Mouse (Mus musculus) intestine, embryonic 16.5 days (tissue): ENCODE data around the gene Crtac1. TPM values are rescaled to one million over a fixed set of nuclear protein-coding genes. Genes with fewer than 3 reads are reported as not detected.

ENCODE experiments used
- ATAC-seq: fragments of 200-750 bp; cut with Nextera tagmentation; 2 replicates; pipeline ENCODE4 v1.8.0; 2017; ENCODE audit warnings: moderate TSS enrichment, moderate library complexity
- H3K27ac ChIP-seq: fragments of 300-500 bp; sonication (generic); 2 replicates; pipeline ENCODE4 v1.5.1; 2014; ENCODE audit warnings: mild to moderate bottlenecking, low read length
- H3K27me3 ChIP-seq: fragments of 300-500 bp; sonication (generic); replicated peaks from 2 replicates; pipeline ENCODE4 v1.6.1; 2014; ENCODE audit warnings: low read length, control low read depth, mixed read lengths; ENCODE audit not compliant: control insufficient read depth, insufficient read depth
- H3K36me3 ChIP-seq: fragments of 300-500 bp; sonication (generic); 2 replicates; pipeline ENCODE4 v1.6.1; 2014; ENCODE audit warnings: low read length, control low read depth; ENCODE audit not compliant: control insufficient read depth, insufficient read depth
- H3K4me1 ChIP-seq: fragments of 300-500 bp; sonication (generic); 2 replicates; pipeline ENCODE4 v1.6.1; 2014; ENCODE audit warnings: low read length, control low read depth, mixed read lengths; ENCODE audit not compliant: control insufficient read depth, insufficient read depth
- H3K4me2 ChIP-seq: fragments of 300-500 bp; sonication (generic); 2 replicates; pipeline ENCODE4 v1.6.1; 2014; ENCODE audit warnings: low read depth, low read length, control low read depth
- H3K4me3 ChIP-seq: fragments of 300-500 bp; sonication (generic); 2 replicates; pipeline ENCODE4 v1.5.1; 2014; ENCODE audit warnings: mild to moderate bottlenecking, low read length
- H3K9ac ChIP-seq: fragments of 300-500 bp; sonication (generic); 2 replicates; pipeline ENCODE4 v1.6.1; 2014; ENCODE audit warnings: low read depth, low read length
- H3K9me3 ChIP-seq: fragments of 300-500 bp; sonication (generic); 2 replicates; pipeline ENCODE4 v1.6.1; 2016; ENCODE audit warnings: low read length, control low read depth; ENCODE audit not compliant: control insufficient read depth
- WGBS: fragments of 180-500 bp; shearing (Covaris S2); extraction: QIAGEN DNeasy Blood & Tissue Kit; methylation state at CpG from one replicate; pipeline ENCODE4 v1.1.7; 2014; 5-methylcytosine and 5-hydroxymethylcytosine counted together
- polyA plus RNA-seq: library from polyadenylated mRNA; unstranded; fragments of >200 nt; fragmentation: Nextera tagmentation; extraction: Ambion mirVana; gene quantifications from 2 replicates; pipeline ENCODE4 v1.2.1, GENCODE M21; 2015

Crtac1 gene
- polyA plus RNA-seq, 1 experiment from 2014 or later = 5.6 TPM

DNA sequence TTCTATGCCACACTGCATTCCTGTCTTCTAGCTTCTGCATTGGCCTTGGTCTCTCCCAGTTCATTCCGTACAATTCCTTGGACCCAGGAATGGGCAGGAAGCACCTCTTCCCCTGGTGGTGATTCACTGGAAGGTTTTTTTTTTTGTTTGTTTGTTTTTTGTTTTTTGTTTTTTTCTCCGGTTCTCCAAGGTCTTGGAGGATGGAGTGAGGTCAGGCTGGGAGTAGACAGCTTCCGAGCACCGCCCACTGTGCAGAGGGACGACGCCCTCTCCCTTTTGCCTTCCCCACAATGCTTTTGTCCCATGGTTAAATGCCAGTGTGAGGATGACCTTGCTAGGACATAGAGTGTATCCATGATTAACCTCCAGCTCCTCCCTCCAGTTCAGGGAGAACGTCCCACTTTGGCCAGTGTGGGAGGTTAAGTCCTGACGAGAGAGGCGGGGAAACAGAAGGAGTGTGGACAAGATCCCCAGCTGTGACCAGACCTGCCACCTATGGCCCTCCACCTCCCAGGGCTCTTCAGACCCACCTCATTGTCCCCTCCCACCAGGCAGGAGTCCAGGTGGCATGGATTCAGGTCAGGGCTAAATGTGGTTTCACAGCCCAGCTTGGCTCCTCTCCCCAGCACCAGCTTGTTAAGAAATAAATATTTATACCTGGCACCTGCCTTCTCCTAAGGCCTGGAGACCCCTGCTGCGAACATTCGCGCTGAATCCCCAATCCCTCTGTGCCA, 109.1 kb downstream of the Crtac1 start:
- Histone ChIP-seq H3K4me3 (no peak overlapping the region), H3K9me3 (no peaks in the 10 kb centered on the region)
- WGBS = 57% methylated on average over 12 of the region's 12 CpGs

GRCm38 (mm10) chr19:42321936-42322335, 109.6 kb downstream of the Crtac1 start:
- H3K4me2 ChIP-seq = no peak overlapping the region
- no peak overlapping the region for H3K27ac ChIP-seq
- H3K9me3 ChIP-seq = no peaks in the 10 kb centered on the region
- 58% methylated on average over 5 of the region's 5 CpGs for WGBS
- no peaks in the 10 kb centered on the region for H3K4me1 ChIP-seq
- no peak overlapping the region for H3K4me3 ChIP-seq
- no peak overlapping the region for H3K9ac ChIP-seq
- H3K36me3 ChIP-seq = no peaks in the 10 kb centered on the region
- no peak for ATAC-seq
- H3K27me3 ChIP-seq = peaks cover 7% of the 10 kb centered on the region; the same call in 1 of the 2 replicates

More for the DNA sequence above, 109.1 kb downstream of the Crtac1 start:
- Histone ChIP-seq H3K36me3 (no peaks in the 10 kb centered on the region), H3K4me1 (no peaks in the 10 kb centered on the region), H3K27me3 (peaks cover 7% of the 10 kb centered on the region; the same call in 1 of the 2 replicates), H3K27ac (no peak overlapping the region), H3K9ac (no peak overlapping the region), H3K4me2 (no peak overlapping the region)
- no peak for ATAC-seq

GRCm38 (mm10) chr19:42317648-42318425, 113.7 kb downstream of the Crtac1 start:
- no peak for ATAC-seq
- no peak overlapping the region for H3K4me2 ChIP-seq
- 54% methylated on average over 18 of the region's 18 CpGs for WGBS
- no peak overlapping the region for H3K27ac ChIP-seq
- H3K9me3 ChIP-seq = no peaks in the 10 kb centered on the region
- H3K36me3 ChIP-seq = no peaks in the 10 kb centered on the region
- H3K9ac ChIP-seq = no peak overlapping the region
- peaks cover 7% of the 10 kb centered on the region; the same call in 1 of the 2 replicates for H3K27me3 ChIP-seq
- 0 out of 2 replicates have a peak, but pooled peaks cover 6% of the 10 kb centered on the region for H3K4me1 ChIP-seq
- H3K4me3 ChIP-seq = no peak overlapping the region

GRCm38 (mm10) chr19:42316998-42317397, 114.6 kb downstream of the Crtac1 start:
- no peak overlapping the region for H3K9ac ChIP-seq
- WGBS = 62% methylated on average over 8 of the region's 8 CpGs
- no peak for ATAC-seq
- H3K4me2 ChIP-seq = no peak overlapping the region
- H3K9me3 ChIP-seq = no peaks in the 10 kb centered on the region
- H3K27ac ChIP-seq = no peak overlapping the region
- no peaks in the 10 kb centered on the region for H3K36me3 ChIP-seq
- peaks cover 7% of the 10 kb centered on the region; the same call in 1 of the 2 replicates for H3K27me3 ChIP-seq
- H3K4me1 ChIP-seq = 0 out of 2 replicates have a peak, but pooled peaks cover 6% of the 10 kb centered on the region
- no peak overlapping the region for H3K4me3 ChIP-seq

- no peak for ATAC-seq
- H3K4me1 ChIP-seq = 0 out of 2 replicates have a peak, but pooled peaks cover 6% of the 10 kb centered on the region
- H3K27me3 ChIP-seq = peaks cover 7% of the 10 kb centered on the region; the same call in 1 of the 2 replicates
- no peak overlapping the region for H3K4me3 ChIP-seq
- H3K9ac ChIP-seq = no peak overlapping the region
- no peak overlapping the region for H3K4me2 ChIP-seq
- H3K36me3 ChIP-seq = no peaks in the 10 kb centered on the region
- no peak overlapping the region for H3K27ac ChIP-seq
- H3K9me3 ChIP-seq = no peaks in the 10 kb centered on the region
- WGBS = 84% methylated on average over 2 of the region's 2 CpGs
Measured at GRCm38 (mm10) chr19:42316525-42316924, 115.1 kb downstream of the Crtac1 start.

- ATAC-seq = peak; percentile 53; the same call in 1 of the 2 replicates
- Histone ChIP-seq H3K9ac (no peak overlapping the region), H3K4me2 (no peak overlapping the region), H3K9me3 (no peaks in the 10 kb centered on the region), H3K27ac (no peak overlapping the region), H3K4me1 (0 out of 2 replicates have a peak, but pooled peaks cover 6% of the 10 kb centered on the region), H3K4me3 (no peak overlapping the region), H3K27me3 (peaks cover 7% of the 10 kb centered on the region; the same call in 1 of the 2 replicates), H3K36me3 (no peaks in the 10 kb centered on the region)
- WGBS = 0% methylated on average over 1 of the region's 1 CpGs
Measured at GRCm38 (mm10) chr19:42315914-42316313, 115.7 kb downstream of the Crtac1 start.

GRCm38 (mm10) chr19:42315070-42315679, 116.4 kb downstream of the Crtac1 start:
- H3K27me3 ChIP-seq = peaks cover 7% of the 10 kb centered on the region; the same call in 1 of the 2 replicates
- WGBS = 60% methylated on average over 6 of the region's 6 CpGs
- no peak for ATAC-seq
- H3K27ac ChIP-seq = no peak overlapping the region
- no peaks in the 10 kb centered on the region for H3K36me3 ChIP-seq
- H3K4me1 ChIP-seq = 0 out of 2 replicates have a peak, but pooled peaks cover 6% of the 10 kb centered on the region
- H3K9ac ChIP-seq = no peak overlapping the region
- no peak overlapping the region for H3K4me2 ChIP-seq
- no peaks in the 10 kb centered on the region for H3K9me3 ChIP-seq
- H3K4me3 ChIP-seq = no peak overlapping the region

DNA sequence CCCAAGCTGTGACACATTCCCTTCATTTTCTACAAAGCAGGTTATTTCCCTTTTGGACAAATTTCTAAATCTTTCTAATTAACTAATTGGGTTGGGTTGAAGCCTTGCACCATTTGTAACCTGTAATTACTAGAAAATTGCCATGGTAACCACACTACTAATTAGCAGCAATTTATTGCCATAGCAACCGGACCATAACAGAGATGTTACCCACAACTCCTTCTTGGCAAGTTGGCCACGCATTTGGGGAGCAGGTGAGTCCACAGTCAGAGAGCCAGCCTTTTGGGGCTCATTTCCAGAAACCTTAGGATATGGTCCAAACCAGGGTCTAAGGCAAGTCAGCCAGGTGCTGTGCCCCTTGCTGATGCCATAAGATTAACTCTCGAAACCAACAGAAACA, 119.4 kb downstream of the Crtac1 start:
- Histone ChIP-seq H3K4me2 (no peak overlapping the region), H3K9me3 (no peaks in the 10 kb centered on the region), H3K4me3 (no peak overlapping the region), H3K36me3 (no peaks in the 10 kb centered on the region), H3K9ac (no peak overlapping the region), H3K27me3 (no peaks in the 10 kb centered on the region), H3K4me1 (0 out of 2 replicates have a peak, but pooled peaks cover 6% of the 10 kb centered on the region), H3K27ac (no peak overlapping the region)
- no peak for ATAC-seq
- 72% methylated on average over 3 of the region's 3 CpGs for WGBS

DNA sequence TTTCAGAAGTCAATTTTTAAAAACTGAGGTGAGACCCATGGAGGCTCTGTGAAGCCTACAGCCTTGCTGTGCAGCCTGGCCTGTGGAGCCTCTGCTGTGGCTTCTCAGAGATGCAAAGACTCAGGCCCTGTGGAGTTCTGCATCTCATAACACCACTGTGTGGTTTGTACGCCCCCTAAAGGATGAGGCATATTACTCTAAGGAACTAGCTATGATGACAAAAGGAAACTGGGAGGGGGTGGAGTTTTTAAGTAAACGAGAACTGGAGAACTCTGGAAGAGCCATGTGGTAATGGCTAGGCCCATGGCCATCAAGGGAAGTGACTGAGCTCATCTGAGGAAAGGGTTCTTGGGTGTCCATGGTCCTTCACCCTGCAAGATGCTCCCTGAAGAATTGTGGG, 120.3 kb downstream of the Crtac1 start:
- WGBS = 37% methylated on average over 2 of the region's 2 CpGs
- ATAC-seq = no peak

More for the DNA sequence above, 120.3 kb downstream of the Crtac1 start:
- Histone ChIP-seq H3K9me3 (no peaks in the 10 kb centered on the region), H3K4me1 (peaks cover 10% of the 10 kb centered on the region; the same call in 1 of the 2 replicates), H3K36me3 (no peaks in the 10 kb centered on the region), H3K4me3 (no peak overlapping the region), H3K27ac (no peak overlapping the region), H3K27me3 (no peaks in the 10 kb centered on the region), H3K9ac (no peak overlapping the region), H3K4me2 (no peak overlapping the region)
